Mouse (Mus musculus) spleen, adult 18-20 months (tissue): ENCODE results near the gene Ercc6l.
A peak's percentile ranks its signal among the peaks of the same experiment; 100 is the strongest.
"Not testable (repeated sequence)": the region's sequence is repeated elsewhere in the genome, so short reads cannot be mapped to it uniquely, and the experiment has no call there.

Source experiments
- DNase-seq, 2 experiments: peaks; one replicate each; pipeline ENCODE4 v3.0.0; 2022; ENCODE audit warnings: mixed read lengths in 2 of 2

Ercc6l gene

DNA sequence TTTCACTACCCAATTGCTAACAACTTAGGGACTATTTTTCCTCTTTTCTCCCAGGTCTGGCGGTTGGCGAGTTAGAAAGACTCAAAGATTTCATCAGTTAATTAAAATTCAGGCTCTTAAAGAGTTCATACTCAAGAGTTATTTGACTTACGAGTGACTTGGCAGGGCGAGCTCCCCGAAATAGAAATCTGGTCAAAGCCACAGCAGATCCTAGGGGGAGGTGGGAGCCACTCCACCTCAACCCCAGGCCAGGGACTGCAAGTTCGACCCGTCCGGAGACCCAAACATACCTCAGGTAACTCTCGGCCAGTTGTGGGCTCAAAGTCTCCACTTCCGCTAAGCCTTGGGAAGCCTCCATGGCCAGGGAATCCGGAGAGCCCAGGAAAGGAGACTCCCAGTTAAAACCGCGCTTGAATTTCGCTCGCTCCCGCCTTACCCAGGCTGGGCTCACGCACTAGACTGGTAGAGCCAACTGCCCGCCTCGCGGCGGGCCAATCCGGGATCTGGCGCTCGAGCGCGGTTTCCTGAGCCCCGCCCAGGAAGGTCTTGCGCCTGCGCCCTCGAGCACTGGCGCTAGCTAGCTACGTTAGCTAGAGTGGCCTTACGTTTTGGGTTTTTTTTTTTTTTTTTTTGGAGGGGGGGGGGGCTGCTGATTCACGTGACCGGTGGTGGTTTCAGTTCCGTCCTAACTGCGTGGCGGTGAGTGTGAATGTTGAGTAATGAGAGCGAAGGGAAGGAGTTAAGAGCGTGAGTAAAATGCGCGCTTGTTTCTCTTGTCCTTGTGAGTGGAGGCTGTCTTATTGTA lies at the start of gene Ercc6l:
Gene Ercc6l, minus strand, starts transcription at position 474 of the 805 bp plus-strand sequence.
- DNase-seq, result peak; percentile 81 to 84

DNA sequence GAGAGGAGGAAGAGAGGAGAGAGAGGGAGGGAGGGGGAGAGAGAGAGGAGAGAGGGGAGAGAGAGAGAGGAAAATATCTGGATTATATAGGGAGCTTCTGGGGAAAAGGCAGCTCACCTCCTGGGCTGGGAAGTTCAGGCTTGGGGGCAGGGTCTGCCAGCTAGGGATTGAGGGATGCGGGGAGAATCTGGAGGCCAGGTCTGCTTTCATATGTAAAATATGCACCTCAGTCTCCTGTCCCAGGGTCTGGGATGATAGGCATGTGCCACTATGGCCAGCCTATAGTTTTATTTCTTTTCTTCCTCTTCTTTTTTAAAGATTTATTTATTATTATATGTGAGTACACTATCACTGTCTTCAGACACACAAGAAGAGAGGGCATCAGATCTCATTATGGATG lies 33.9 kb upstream of the Ercc6l start:
- DNase-seq, result no peak

DNA sequence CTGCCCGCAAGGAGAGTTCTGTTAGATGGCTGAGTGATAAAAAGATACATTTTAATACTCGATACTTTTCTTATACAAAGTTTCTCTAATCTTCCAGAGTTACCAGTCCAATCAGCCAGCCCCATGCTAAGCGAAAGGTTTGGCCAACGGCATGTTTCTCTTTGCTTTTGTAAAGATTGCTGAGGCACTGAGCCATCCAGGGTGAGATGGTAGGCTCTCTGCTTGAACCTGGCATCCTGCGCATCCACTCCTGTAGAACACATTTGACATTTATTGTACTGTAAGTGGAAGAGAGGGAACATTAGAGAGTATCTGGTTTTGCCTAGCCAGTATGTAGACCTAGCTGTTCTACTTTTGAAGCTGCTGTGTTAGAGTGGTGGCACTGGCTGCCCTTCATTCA lies 32.7 kb upstream of the Ercc6l start:
- no peak for DNase-seq

DNA sequence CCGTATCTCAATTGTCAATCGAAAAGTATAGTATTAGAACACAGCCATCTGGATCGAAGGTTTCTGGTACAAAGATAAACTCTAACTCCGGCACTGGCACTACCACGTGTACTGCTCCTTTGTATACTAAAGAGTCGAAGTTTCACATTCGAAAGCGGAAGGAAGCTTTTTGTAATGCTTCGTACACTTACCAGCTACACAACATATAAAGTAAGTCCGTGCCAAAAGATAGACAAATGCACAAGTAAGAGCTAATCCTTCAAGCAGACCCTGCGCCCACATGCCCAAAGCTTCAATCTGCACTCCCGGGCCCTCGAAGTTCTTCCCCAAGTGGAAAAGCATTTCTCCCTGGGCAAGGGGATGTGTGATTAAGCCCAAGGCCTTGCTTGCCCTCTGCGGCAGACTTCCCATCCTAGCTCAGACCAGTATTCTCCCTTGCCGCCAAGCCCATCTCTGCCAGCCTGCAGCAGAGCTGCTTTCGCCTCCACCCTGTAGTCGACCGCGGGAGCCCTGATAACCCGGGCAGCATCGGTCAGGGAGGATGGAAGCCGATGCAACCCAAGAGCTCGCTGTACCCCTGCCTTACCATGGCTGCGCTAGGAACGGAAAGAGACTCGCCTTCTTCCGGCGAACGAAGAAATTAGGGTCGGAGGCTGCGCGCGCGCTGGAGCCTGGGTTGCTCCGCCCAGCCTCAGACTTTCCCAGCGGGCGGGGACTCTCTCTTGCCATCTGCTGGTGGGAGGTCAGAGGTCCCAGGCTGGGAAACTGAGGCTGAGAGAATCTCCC lies 32.0 kb upstream of the Ercc6l start, which contains the start of gene Rps4x:
Gene Rps4x, minus strand, starts transcription at position 683 of the 786 bp plus-strand sequence.
- peak; percentile 71 to 75 for DNase-seq

DNA sequence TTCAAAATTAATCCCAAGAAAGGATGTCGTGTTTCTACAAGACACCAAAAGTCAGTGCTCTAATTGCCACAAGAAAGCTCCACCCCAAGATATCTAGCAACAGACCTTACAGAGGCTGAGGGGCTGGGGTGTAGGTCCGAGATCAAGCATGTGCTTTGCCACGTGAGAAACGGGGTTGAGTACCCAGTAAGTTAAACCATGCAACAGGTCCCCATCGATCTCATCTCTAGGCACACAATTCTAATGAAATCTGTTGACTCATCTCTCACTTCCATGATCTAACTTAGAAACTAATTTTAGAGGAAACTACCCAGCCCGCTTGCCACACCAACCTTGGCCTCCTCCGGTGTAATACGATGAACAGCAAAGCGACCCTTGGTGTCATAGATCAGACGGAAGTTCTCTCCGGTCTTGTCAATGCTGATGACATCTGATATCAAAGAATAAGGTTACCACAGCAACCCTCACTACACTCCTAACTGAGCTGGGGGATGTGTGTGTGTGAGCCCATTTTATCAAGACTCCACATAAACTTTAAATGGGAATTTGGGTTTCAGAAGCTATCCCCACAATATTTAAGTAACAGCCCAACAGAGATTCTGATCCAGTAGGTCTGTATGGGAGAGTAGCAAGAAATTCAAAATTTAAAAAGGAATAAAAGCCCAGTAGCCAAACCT lies 30.3 kb upstream of the Ercc6l start:
- DNase-seq, result no peak

DNA sequence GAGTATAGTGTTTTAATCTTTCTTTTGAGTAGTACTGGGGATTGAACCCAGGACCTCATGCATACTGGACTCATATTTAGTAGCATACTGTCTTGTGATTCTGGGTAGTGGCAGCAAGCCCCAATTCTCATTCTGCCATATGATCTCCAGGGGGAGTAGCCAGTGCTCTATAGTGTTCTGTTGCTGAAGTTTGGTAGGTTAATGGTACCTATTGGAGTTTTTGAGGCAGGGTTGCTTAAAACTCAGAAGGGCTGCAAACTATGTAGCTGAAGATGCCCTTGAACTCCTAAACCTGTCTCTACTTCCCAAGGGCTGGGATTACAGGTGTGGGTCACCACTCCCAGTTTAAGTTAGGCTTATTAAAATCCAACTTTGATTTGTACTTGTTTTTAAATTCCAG lies 25.7 kb upstream of the Ercc6l start:
- DNase-seq, result no peak

DNA sequence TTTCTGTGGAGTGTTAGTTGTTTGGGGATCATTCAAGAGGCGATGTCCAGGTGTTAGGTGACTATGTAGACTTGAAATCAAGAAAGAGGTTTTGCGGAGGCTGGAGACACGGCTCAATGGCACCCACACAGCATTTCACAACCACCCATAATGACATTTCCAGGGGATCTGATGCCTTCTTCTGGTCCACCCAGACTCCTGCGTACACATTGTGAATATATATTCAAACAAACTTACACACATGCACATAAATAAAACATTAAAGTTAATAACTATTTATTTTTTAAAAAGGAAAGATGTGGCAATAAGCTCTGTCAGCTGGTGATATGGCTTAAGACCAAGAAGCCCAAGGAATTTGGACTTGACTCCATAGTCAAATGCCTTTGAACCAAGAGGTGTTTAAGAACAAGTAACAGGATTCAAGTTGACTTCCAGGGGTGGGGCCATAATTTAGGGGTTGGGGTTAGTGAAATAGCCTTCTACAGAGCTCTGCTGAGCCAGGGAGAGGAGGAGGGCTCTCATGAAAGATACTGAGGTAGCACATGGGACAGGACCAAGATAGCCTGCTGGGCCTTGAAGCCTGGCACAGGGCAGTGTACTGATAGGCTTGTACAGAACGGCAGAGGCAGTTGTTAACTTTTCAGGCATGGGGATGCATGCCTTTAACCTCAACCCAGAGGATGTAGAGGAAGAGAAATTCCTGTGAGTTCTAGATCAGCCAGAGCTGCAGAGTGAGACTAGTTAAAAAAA lies 18.8 kb upstream of the Ercc6l start:
- no peak for DNase-seq

DNA sequence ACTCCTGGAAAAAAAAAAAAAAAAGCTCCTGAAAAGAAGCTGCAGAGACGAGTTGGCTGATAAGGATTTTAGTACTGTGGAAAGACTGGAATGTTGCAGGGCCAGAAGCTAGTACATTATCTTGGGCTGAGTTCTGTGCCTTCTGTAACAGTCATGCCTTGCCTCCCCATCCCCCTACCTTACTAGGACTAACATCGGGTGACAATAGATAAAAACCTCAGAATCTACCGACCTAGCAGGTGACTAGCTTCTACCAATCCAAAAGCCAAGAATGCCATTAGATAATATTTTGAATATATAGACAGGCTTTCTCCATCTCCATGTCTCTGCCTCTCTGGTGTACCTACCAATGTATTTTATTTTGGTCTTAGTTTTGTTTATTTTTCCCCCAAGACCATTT lies 14.0 kb upstream of the Ercc6l start:
- DNase-seq, result no peak

DNA sequence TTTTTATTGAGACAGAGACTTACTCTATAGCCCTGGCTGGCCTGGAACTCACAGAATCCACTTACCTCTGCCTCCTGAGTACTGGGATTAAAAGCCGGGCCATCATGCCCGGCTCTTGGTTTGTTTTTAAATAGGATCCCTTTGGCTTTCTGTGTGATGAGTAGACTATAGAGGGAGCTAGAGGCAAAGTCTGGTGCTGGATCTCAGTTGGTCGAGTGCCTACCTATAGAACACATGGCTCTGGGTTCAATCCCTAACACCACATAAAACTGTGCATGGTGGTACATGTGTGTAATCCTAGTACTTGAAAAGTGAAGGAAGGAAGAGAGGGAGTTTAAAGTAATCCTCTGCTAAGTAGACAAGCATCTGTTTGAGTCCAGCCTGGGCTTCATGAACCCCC lies 13.2 kb upstream of the Ercc6l start:
- DNase-seq, result no peak

DNA sequence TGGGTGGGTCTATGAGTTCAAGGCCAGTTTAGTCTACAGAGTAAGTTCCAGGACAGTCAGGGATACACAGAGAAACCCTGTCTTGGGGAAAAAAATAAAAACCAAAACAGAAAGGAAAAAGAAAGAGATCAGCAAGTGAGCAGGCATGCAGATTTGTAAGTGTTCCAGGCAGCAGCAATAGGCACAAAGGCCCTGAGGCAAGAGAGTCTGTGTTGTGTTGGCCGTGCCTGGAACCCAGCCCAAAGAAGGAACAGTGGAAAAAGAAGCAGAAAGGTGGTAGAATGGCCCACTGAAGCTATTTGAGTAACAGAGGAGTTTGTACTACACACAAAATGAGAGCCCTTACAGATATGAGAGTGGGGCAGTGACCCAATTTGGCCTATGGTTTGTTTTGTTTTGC lies 12.8 kb upstream of the Ercc6l start:
- no peak for DNase-seq

DNA sequence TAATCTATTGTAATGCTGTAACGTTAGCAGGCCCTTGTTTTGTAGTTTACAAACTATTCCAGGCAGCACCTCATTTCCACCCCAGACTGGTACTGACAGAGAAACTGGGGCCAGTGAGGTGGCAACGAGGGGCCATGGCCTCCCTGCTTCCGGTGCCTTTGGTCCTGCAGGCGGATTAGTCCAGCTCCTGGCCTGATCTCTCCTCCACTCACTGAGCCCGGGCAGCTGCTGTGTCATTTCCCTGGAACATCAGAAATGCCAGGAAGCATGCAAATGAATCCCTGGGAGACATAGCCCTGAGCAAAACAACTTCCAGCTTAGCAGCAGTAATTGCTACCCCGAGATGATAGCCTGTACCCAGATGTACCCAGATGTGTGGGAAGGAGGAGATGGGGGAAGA lies 10.1 kb upstream of the Ercc6l start:
- DNase-seq, result no peak

DNA sequence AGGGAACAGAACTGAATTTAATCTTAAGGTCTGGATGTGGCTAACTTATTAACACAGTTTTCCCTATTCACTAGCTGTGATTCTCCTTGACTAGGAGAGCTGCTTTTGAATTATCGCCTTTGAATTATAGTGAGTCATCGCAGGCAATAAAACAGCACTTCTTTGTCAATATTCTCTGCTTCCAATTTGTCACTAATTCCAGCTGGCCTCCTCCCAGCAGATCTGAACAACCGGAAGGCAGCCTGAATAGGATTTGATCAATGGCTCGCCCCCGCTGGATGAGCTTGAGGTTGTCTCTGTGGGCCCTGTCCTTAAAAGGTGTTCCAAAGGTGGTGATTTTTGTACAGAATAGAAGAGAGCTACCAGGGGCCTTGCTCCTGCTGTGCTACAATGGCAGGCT lies 9.6 kb upstream of the Ercc6l start:
- DNase-seq, result no peak

DNA sequence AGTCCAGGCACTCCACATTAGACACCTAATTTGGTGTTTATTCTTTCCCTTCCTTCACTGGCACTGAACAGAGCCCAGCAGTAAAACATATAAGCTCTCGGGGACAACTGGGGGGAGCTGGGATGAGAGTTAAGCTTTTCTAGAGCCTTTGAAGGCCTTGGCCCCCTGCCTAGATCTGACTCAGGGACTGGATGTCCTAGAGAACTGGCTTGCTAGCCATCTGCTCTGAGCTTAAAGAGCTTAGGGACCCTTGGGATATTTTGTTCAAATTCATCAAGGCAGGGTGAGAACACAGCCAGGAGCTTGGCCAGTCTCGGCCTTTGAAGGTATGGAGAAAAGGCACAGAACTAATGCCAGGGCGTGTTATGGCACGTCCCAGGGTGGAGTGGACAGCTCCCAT lies 6.6 kb upstream of the Ercc6l start:
- DNase-seq, result no peak

DNA sequence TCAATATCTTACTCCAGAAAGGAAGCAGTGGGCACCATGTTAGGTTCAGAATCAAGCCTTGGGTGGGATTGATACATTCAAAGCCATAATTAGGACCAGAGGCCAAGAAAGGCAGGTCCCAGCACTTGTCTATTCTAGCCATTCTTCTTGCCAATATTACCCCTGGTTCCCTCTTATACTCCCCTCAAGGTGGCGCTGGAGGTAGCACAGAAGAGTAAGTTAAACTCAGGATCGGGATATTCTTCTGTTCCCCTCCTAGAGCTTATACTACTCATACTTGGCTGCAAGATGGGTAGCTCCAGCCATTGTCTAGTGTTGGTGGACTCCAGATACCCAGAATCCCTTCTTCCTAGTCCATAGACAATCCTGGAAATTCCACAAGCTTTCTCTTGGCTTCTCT lies 6.2 kb upstream of the Ercc6l start:
- DNase-seq, result no peak

DNA sequence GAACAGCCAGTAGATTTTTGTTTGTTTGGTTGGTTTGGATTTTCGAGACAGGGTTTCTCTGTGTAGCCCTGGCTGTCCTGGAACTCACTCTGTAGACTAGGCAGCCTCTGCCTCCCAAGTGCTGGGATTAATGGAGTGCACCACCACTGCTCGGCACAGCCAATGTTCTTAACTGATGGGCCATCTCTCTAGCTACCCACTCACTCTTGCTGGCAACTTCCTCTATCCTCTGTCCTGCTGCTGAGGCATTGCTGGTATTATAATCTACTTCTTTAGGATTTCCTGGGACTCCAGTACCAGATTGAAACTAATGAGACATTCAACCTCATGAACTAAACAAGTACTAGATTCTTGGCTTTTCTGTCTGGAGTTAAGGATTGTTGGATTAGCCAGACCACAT lies 3.6 kb upstream of the Ercc6l start:
- no peak for DNase-seq

DNA sequence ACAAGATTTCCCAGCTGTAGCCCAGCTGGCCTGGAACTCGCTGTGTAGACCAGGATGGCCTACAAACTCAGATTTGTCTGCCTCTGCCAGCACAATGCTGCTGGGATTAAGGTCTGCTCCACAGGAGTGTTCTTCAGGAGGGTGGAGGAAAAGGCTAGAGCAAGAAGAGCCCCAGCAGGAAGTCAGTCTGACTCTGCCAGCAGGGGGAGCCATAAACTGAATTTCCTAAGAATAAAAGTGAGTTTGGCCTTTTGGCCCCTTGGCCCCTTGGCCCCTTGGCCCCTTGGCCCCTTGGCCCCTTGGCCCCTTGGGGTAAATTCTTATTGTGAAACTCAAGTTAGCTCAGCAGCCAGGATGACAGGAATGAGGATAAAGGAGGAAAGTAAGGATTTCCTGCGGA lies 2.9 kb upstream of the Ercc6l start:
- peak; percentile 8 to 30 for DNase-seq

DNA sequence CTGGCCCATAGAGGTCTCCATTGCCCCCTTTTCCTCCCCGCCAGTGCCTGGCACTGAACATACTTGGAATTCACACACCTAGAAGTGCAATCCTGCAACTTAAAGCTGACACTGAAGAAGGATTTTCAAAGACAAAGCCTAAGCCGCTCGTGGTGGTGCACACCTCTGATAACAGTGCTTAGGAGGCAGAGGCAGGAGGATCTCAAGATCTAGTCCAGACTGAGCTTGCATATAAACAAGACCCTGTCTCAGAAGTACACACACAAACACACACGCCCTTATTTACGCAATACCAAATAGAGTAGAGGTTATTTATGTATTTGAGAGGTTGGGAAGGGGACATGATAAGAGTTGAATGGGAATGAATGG lies 516 bp upstream of the Ercc6l start:
- DNase-seq, result no peak

DNA sequence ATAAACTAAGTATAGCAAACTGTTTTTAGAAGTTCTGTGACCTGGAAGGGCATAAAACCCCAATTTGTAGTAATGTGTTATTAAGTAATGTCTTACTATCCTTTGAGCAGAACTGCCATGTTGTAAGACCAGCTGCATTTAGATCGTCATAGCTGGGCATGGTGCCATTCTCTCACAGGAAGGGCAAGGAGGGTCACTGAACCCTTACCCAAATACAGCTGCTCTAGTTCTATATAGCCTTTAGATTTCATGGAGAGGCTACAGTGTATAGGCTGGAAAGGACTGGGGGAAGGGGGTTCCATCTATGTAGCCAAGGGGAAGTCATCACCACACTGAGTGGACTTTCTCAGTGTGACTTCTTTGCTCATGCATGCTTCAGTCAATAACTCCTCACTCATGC lies 15.7 kb downstream of the Ercc6l start:
- no peak for DNase-seq

DNA sequence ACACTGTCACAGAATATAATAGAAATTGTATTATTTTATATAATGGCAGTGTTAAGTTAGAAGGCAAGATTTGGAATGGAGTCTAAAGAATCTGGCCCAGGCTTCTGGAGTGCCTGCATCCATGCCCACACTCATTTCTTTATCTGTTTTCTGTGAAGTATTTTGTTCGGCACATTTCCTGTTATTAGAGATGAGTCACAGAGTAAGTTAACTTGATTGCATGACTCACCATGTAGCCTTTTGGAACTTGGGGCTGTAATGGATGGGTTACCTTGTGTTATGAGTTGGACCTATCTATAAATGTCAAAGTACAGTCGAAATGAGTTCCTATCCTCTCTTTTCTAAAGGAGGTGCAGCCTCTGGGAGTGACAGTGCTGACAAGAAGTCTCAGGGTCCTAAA lies 35.6 kb downstream of the Ercc6l start:
- no peak for DNase-seq

DNA sequence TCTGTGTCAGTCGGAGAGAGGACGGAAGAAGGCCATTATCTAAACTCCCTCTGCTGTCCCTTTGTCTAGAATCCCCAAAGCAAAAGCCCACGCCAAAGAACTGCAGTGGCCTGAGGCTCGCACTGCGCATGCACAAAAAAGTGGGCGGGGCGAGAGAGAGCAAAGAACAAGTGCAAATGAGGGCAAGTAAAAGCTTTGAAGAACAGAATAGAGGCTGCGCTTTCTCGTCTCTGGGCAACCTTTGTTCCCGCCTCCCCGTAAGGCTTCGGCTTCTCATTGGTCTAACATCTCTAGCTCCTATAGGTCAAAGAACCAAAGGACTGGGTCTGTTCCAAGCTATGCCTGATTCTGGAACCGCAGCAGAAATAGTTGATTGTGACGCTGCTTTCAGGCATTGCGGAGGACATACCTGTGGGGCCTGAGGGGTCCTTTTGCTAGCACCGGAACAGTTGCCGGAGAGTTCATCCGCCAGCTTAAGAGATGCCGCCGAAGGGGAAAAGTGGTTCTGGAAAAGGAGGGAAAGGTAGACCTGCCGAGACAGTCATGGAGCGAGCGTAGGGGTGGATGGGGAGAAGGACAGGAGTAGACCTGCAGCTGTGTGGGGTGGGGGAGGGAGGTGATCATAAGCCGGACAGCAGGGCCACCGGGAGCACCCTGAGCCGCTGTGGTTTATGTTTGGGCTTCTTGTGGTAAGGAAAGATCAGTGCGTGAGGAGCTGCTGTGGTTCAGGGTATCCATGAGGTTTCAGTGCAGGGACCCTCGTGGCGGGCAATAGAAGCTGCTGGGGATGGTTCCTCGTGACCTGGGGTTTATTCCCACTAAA lies 37.6 kb downstream of the Ercc6l start, which contains the start of gene Pin4:
Gene Pin4, plus strand, starts transcription at position 406 of the 823 bp plus-strand sequence.
- peak; percentile 82 for DNase-seq

DNA sequence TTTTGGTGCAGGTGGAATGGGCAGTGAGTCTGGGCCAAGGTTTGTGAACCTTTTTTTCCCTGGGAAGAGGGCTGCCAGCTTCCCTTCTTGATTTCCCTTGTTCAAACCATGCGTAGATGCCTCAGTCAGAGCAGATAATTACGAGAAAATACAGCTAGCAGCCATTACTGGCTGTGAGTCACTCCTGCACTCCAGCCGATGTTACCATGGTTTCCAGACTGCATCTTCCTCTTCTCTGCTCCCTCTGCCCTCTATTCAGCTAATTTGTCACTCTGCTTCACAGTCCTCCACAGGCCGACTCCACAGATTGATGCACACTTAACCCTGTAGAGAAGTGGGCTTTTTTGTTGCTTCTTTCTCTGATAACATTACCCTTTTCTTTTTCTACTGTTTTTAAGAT lies 41.2 kb downstream of the Ercc6l start:
- no peak for DNase-seq

DNA sequence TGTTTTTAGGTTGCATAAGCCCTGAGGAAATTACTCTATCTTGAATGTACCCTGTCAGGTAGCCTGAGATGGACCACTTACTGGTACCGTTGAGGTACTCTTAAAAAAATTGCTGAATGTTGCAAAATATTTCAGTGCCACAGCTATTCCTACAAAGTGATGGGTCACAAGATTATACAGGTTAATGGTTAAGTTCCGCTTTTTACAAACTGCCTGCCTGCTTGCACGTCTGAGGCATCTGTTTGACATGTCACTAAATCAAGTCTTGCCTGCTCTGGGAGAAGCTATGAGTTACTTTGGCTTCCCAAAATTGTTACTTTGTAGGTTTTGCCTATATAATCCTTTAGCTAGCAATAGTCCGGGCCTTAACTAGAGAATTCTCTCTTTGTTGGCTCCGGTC lies 47.5 kb downstream of the Ercc6l start:
- DNase-seq, result not testable (repeated sequence)
